Mouse (Mus musculus): ENCODE measurements around the gene Comp. TPM values are rescaled to one million over a fixed set of nuclear protein-coding genes. Genes with fewer than 3 reads are reported as not detected.

The Comp gene
- polyA plus RNA-seq, 1 experiment from 2014 or later, result 7.3 TPM

DNA sequence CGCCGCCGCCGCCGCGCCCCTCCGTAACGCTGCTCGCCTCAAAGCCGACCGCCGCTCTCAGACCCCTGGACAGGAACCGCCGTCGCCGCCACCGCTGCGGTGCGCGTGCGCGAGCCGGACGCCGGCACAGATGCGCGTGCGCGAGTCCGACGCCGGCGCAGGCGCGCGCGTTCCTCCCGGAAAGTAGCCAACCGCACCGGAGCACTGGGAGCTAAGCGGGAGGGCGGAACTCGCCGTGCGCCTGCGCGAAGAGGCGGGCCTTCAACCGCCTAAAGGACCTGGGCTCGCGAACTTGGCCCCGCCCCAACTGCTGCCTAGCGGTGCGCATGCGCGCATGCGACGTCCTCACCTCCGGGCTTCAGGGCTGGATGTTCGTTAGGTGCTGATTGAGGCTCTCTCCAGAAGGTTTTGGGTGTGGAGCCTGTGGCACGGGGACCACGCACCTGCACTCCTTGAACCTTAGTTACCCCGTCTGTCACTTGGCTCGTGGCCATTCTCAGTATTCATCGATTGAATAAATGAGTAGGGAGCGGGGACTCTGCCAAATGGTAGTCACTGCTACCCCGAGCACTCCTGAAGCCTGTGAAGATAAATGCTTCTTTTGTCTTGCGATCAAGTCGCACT lies 20.1 kb upstream of the Comp start, which contains the start of gene Upf1:
Upf1 (minus strand) TSS at position 85 of the 624 bp plus-strand sequence.
- under 1% methylated on average over 63 of the region's 69 CpGs for WGBS
- H3K9me3 ChIP-seq (replicated peaks), result no peaks in the 10 kb centered on the region
- peaks cover 53% of the 10 kb centered on the region for H3K4me1 ChIP-seq
- peak within 1 kb of the TSS; percentile 91 for H3K27ac ChIP-seq (replicated peaks)
- peak within 1 kb of the TSS; percentile 94 for H3K9ac ChIP-seq
- peak within 1 kb of the TSS; percentile 99 for H3K4me3 ChIP-seq (replicated peaks)
- peaks cover 9% of the 10 kb centered on the region; the same call in 1 of the 2 replicates for H3K36me3 ChIP-seq
- H3K27me3 ChIP-seq, result no peaks in the 10 kb centered on the region
- H3K4me2 ChIP-seq (replicated peaks), result peak within 1 kb of the TSS; percentile 98
- peak; percentile 91 for ATAC-seq (ENCODE audit: insufficient number of reproducible peaks, low FRiP score, low TSS enrichment, low read depth)

DNA sequence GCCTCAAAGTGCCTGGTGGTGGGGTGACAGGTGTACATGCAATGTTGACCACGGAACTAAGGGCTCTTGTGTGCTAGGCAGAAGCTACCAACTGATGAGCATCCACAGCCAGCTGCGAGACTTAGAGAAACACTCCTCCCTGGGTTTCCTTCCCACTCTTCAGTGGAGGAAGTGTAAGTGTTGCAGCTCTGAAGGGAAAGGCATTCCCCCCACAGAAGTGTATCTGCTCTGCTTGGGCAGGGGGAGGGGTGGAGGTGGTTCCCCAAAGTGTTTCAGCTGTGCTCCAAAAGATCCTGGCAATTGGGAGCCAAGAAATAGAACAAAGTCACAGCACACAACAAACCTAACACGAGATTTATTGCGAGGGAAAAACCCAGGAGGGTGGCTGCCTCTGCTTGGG lies 19.4 kb upstream of the Comp start:
- Histone ChIP-seq H3K4me2 (replicated peaks) (peak overlapping the region; percentile 98), H3K9me3 (replicated peaks) (no peaks in the 10 kb centered on the region), H3K27ac (replicated peaks) (peak overlapping the region; percentile 79), H3K9ac (peak overlapping the region; percentile 39; the same call in 1 of the 2 replicates), H3K36me3 (peaks cover 7% of the 10 kb centered on the region; the same call in 1 of the 2 replicates), H3K4me3 (replicated peaks) (peak overlapping the region; percentile 99), H3K4me1 (peaks cover 46% of the 10 kb centered on the region), H3K27me3 (no peaks in the 10 kb centered on the region)
- WGBS, result 60% methylated on average over 4 of the region's 4 CpGs
- no peak for ATAC-seq (ENCODE audit: insufficient number of reproducible peaks, low FRiP score, low TSS enrichment, low read depth)

DNA sequence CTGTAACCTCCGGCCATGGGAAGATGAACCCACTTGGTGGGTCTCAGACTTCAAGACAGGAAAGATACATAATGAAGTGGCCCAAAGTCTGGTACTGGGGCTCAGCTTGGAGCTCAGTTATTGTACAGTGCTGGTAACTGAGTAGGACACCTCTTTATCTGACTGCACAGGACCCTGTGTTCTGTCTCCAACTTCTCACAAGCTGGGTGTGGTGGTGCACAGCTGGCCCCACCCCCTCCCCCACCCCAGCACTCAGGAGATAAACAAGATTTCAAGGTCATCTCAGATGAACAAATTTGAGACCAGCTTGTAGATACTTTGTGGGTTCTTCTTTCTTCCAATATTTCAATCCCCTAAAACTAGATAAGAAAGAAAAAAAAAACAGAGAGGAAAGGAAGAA lies 17.2 kb upstream of the Comp start:
- Histone ChIP-seq H3K4me1 (peaks cover 25% of the 10 kb centered on the region), H3K4me3 (replicated peaks) (no peak overlapping the region), H3K4me2 (replicated peaks) (no peak overlapping the region), H3K27ac (replicated peaks) (no peak overlapping the region), H3K9me3 (replicated peaks) (no peaks in the 10 kb centered on the region), H3K36me3 (no peaks in the 10 kb centered on the region), H3K27me3 (no peaks in the 10 kb centered on the region), H3K9ac (no peak overlapping the region)
- ATAC-seq (ENCODE audit: insufficient number of reproducible peaks, low FRiP score, low TSS enrichment, low read depth), result no peak
- WGBS, result 83% methylated on average over 1 of the region's 1 CpGs

DNA sequence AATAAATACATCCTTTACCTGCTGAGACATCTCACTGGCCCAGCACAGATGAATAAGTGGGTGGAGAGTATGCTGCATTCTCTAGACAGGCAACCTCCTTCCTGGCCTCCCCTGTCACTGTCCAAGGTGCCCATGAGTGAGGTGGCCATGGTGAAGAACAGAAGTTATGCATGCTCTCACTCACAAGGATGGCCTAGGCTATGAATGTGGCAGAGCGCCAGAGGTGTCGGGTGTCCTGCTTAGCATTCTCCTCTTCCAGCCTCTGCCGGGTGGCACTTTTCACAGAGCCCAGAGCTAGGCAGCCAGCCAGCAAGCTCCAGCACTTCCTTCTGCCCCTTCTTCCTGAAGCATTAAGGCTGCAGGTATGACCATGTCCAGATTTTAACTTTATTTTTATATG lies 13.9 kb upstream of the Comp start:
- Histone ChIP-seq H3K9ac (no peak overlapping the region), H3K4me3 (replicated peaks) (no peak overlapping the region), H3K4me1 (peaks cover 5% of the 10 kb centered on the region; the same call in 1 of the 2 replicates), H3K9me3 (replicated peaks) (no peaks in the 10 kb centered on the region), H3K27ac (replicated peaks) (no peak overlapping the region), H3K4me2 (replicated peaks) (no peak overlapping the region), H3K36me3 (no peaks in the 10 kb centered on the region), H3K27me3 (peaks cover 4% of the 10 kb centered on the region; the same call in 1 of the 2 replicates)
- ATAC-seq (ENCODE audit: insufficient number of reproducible peaks, low FRiP score, low TSS enrichment, low read depth), result 0 out of 2 replicates have a peak, but pooled peaks have one; percentile 36
- WGBS, result 36% methylated on average over 3 of the region's 3 CpGs

DNA sequence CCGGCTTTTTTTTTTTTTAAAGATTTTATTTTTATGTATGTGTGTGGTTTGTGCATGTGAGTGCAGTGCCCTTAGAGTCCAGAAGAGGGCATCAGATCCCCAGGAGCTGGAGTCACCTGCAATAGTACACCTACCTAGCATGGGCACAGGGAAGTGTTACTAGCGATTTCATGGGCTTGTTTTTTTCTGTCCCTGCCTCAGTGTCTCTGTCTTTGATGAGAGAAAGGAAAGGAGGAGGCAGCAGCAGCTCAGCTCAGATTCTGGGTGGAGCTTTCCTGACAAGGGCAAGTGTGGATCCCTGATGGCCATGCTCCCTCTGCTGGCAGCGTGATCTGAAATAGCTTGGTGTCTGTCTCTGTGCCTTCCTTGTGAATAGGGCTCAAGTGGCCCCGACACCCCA lies 12.6 kb upstream of the Comp start:
- Histone ChIP-seq H3K36me3 (no peaks in the 10 kb centered on the region), H3K4me2 (replicated peaks) (no peak overlapping the region), H3K9me3 (replicated peaks) (no peaks in the 10 kb centered on the region), H3K27me3 (peaks cover 4% of the 10 kb centered on the region; the same call in 1 of the 2 replicates), H3K4me3 (replicated peaks) (no peak overlapping the region), H3K9ac (no peak overlapping the region), H3K4me1 (peaks cover 4% of the 10 kb centered on the region; the same call in 1 of the 2 replicates), H3K27ac (replicated peaks) (no peak overlapping the region)
- no peak for ATAC-seq (ENCODE audit: insufficient number of reproducible peaks, low FRiP score, low TSS enrichment, low read depth)
- WGBS, result 55% methylated on average over 4 of the region's 4 CpGs

DNA sequence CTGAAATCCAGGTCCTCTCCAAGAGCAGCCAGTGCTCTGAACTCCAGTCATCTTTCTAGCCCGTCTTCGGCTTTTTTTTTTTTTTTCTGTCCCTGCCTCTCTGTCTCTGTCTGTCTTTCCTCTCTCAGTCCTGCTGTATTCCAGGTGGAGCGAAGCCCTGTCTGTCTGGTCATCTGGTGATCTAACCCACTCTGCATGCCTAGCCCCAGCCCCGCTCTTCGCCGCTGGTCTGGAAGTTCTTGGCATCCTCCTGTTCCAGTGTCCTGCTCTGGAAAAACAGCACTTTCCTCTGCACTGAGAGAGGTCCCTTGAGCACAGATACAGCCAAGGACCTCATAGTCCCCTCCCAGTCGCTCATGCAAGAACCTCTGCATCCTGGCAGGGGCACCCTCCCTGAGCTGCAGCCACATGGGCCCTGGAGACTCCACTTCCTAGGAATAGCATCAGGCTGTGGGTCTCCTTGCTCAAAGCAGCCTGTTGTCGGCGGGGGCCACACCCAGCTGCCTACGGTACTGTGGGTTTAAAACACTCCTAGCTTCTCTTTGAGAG lies 11.8 kb upstream of the Comp start:
- WGBS, result 70% methylated on average over 10 of the region's 10 CpGs
- ATAC-seq (ENCODE audit: insufficient number of reproducible peaks, low FRiP score, low TSS enrichment, low read depth), result no peak
- 0 out of 2 replicates have a peak overlapping the region, but pooled peaks have one; percentile 30 for H3K27ac ChIP-seq (replicated peaks)
- no peaks in the 10 kb centered on the region for H3K9me3 ChIP-seq (replicated peaks)
- no peaks in the 10 kb centered on the region for H3K36me3 ChIP-seq
- peaks cover 4% of the 10 kb centered on the region; the same call in 1 of the 2 replicates for H3K4me1 ChIP-seq
- H3K27me3 ChIP-seq, result peaks cover 4% of the 10 kb centered on the region; the same call in 1 of the 2 replicates
- no peak overlapping the region for H3K4me3 ChIP-seq (replicated peaks)
- H3K9ac ChIP-seq, result no peak overlapping the region
- no peak overlapping the region for H3K4me2 ChIP-seq (replicated peaks)

DNA sequence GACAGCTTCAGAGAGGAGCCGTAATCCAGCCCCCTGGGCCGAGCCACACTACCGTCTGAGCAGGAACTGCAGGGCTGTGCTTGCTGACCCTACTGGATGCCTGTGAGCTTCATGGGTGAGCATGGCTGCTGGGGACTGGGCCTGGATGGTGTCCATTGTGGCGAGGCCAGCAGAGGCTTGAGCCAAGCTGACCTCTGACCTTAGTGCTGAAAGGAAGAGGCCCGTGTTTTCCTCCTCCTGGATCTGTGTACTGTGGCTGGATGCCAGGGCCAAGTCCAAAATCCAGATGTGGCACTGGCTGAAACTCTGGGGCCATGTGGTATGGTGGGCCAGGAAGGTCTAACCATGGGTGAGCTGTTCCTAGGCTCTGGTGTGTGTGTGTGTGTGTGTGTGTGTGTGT lies 9.3 kb upstream of the Comp start:
- Histone ChIP-seq H3K4me1 (peaks cover 4% of the 10 kb centered on the region; the same call in 1 of the 2 replicates), H3K27ac (replicated peaks) (no peak overlapping the region), H3K4me2 (replicated peaks) (no peak overlapping the region), H3K27me3 (peaks cover 4% of the 10 kb centered on the region; the same call in 1 of the 2 replicates), H3K9me3 (replicated peaks) (no peaks in the 10 kb centered on the region), H3K36me3 (no peaks in the 10 kb centered on the region), H3K9ac (no peak overlapping the region), H3K4me3 (replicated peaks) (no peak overlapping the region)
- no peak for ATAC-seq (ENCODE audit: insufficient number of reproducible peaks, low FRiP score, low TSS enrichment, low read depth)
- 19% methylated on average over 5 of the region's 5 CpGs for WGBS

DNA sequence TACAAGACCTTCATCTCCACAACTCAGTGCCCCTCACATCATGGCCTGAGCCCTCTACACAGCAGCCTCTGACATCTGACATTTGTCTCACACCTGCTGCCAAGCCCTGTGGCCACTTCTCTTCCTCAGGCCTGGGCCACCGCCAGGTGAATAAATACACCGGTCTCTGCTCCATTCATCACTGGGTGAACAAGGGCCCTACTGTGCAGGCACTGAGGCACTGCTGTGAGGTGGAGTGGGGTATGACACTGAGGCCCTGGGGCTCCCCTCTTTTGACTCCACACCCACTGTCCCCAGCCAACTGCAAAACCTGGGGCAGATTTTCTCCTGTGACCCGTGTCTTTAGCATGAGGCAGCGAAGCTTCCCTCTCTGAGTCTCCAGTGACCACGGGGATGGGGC lies 6.8 kb upstream of the Comp start:
- H3K4me2 ChIP-seq (replicated peaks), result no peak overlapping the region
- H3K4me3 ChIP-seq (replicated peaks), result no peak overlapping the region
- H3K27me3 ChIP-seq, result peaks cover 7% of the 10 kb centered on the region
- 59% methylated on average over 5 of the region's 5 CpGs for WGBS
- no peaks in the 10 kb centered on the region for H3K36me3 ChIP-seq
- ATAC-seq (ENCODE audit: insufficient number of reproducible peaks, low FRiP score, low TSS enrichment, low read depth), result no peak
- no peak overlapping the region for H3K27ac ChIP-seq (replicated peaks)
- peaks cover 4% of the 10 kb centered on the region; the same call in 1 of the 2 replicates for H3K4me1 ChIP-seq
- no peak overlapping the region for H3K9ac ChIP-seq
- no peaks in the 10 kb centered on the region for H3K9me3 ChIP-seq (replicated peaks)

DNA sequence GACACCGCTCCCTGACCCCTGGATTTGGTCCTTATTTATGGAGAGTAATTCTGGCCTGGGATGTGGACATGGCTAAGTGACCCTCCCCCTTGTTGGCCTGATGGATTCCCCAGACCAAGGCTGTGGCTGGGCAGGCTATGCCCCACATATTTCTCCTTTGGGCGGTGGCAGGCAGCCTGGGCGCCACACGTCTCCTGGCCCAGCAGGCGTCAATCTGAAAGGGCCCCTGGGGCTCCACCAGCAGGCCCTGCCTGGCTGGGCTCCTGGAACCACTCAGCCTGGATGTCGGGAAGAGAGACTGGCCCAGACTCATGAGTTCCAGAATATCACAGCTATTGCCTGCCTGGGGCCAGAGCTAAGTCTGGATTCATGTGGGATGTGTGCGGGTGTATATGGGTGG lies 2.9 kb upstream of the Comp start:
- Histone ChIP-seq H3K4me2 (replicated peaks) (no peak overlapping the region), H3K4me1 (peaks cover 24% of the 10 kb centered on the region), H3K27me3 (peaks cover 42% of the 10 kb centered on the region), H3K27ac (replicated peaks) (no peak overlapping the region), H3K36me3 (no peaks in the 10 kb centered on the region), H3K4me3 (replicated peaks) (no peak overlapping the region), H3K9me3 (replicated peaks) (no peaks in the 10 kb centered on the region), H3K9ac (no peak overlapping the region)
- no peak for ATAC-seq (ENCODE audit: insufficient number of reproducible peaks, low FRiP score, low TSS enrichment, low read depth)
- 71% methylated on average over 7 of the region's 7 CpGs for WGBS

DNA sequence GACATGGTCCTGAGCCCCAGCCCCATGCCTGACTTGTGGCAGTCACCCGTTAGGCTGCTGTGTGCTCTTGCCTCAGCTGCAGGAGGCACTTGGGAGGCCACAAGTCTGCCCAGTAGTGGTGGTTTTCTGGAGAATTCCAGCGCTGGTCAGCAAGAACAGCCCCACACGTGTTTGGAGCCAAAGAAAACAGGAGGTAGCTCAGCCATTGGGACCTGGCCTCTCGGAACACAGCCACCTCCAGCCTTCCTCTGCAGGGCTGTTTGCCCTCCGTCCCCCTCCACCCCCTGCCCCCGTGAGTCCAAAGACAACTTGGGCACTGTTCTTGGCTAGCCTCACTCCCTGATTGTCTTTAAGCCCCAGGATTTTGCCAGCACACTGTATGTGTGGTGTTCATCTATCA lies 1.4 kb upstream of the Comp start:
- ATAC-seq (ENCODE audit: insufficient number of reproducible peaks, low FRiP score, low TSS enrichment, low read depth), result no peak
- H3K9me3 ChIP-seq (replicated peaks), result no peaks in the 10 kb centered on the region
- H3K36me3 ChIP-seq, result no peaks in the 10 kb centered on the region
- H3K4me2 ChIP-seq (replicated peaks), result no peak overlapping the region
- peaks cover 36% of the 10 kb centered on the region for H3K4me1 ChIP-seq
- no peak overlapping the region for H3K27ac ChIP-seq (replicated peaks)
- no peak overlapping the region for H3K9ac ChIP-seq
- H3K4me3 ChIP-seq (replicated peaks), result no peak overlapping the region
- H3K27me3 ChIP-seq, result peaks cover 56% of the 10 kb centered on the region
- WGBS, result 27% methylated on average over 6 of the region's 6 CpGs

DNA sequence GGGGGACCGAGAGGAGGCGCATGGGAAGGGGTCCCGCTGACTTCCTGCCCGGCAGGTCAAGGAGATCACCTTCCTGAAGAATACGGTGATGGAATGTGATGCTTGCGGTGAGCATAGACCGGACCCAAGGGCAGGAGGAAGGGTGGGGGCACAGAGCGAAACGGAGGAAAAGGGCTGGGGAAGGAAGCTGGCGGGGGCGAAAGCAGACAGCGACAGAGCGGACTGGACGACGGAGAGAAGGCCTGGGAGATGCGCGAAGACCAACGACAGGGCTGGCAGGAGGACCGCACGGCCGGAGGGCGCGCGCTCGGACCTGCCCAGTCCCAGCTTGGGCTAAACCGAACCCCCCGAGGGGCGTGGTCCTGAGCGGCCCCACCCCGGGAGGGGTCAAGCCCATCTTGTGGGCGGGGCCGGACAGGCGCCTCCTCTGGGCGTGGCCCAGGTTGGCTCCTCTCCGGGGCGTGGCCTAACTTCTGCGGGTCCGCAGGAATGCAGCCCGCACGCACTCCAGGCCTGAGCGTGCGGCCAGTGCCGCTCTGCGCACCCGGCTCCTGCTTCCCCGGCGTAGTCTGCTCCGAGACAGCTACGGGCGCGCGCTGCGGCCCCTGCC lies 1.1 kb downstream of the Comp start:
- WGBS, result under 1% methylated on average over 46 of the region's 53 CpGs
- peak overlapping the region; percentile 45 for H3K4me3 ChIP-seq (replicated peaks)
- peaks cover 36% of the 10 kb centered on the region for H3K4me1 ChIP-seq
- H3K4me2 ChIP-seq (replicated peaks), result peak overlapping the region; percentile 80
- ATAC-seq (ENCODE audit: insufficient number of reproducible peaks, low FRiP score, low TSS enrichment, low read depth), result peak; percentile 58
- H3K36me3 ChIP-seq, result no peaks in the 10 kb centered on the region
- peaks cover 81% of the 10 kb centered on the region for H3K27me3 ChIP-seq
- H3K9ac ChIP-seq, result no peak overlapping the region
- no peaks in the 10 kb centered on the region for H3K9me3 ChIP-seq (replicated peaks)
- H3K27ac ChIP-seq (replicated peaks), result no peak overlapping the region

Data from embryonic facial prominence, embryonic 15.5 days (tissue).